Mouse (Mus musculus) E14TG2a.4 (cell line): ENCODE data around the gene Sult6b2.

Experiments used
- CTCF ChIP-seq: conservative IDR thresholded peaks from 2 replicates; pipeline ENCODE4 v1.5.1; 2014; ENCODE audit warnings: low read length
- NANOG ChIP-seq: IDR thresholded peaks from 2 replicates; pipeline ENCODE4 v1.6.1; 2014; ENCODE audit warnings: borderline replicate concordance, low read length, mixed read lengths
- POU5F1 ChIP-seq: IDR thresholded peaks from 2 replicates; pipeline ENCODE4 v1.6.1; 2014; ENCODE audit warnings: low read length, borderline replicate concordance

DNA sequence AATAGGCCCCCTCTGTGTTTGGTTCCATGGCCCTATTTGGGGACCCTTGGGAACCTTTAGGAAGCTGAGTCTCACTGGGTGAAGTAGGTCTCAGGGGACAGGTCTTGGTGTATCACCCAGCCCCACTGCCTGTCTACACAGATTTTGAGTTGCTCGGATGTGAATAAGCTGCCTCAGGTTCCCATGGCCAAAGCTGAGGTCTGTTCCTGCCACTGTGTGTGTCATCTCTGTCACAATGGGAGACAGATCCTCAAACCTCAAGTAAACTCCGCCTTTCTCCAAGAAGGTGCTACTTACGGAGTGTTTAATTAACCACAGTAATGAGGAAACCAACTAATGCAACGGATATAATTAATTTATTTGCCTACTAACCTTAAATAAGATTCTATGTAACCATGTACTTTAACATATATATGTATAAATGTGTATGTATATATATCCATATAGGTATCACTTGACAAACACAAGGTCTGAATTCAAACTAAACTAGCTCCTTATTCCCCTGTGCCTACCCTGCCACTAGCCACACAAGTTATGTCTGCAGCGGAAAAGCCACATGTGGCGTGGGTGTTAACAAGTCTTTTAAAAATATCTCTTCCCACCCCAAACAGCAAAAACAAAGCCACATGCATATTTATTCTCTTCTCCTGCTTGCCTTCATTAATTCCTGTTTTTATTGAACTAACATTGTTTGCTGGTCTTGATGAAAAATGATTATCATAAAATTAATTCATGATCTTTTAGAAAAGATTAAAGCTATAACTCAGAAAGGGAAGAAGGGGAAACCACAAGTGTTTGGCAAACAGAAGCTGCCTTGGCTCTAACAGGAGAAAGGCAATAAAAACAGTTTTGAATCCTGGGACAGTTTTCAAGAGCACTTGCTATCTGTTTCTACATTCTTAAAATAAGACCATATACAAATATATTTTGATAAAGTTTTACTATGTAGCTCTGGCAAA is 48.4 kb upstream of the Sult6b2 start:
- no peak for TF ChIP-seq CTCF
- no peak for TF ChIP-seq NANOG
- no peak for TF ChIP-seq POU5F1
